Comparison of ENCODE assay signal across 8 mouse cellular contexts in genomic region chrX:134746459-134746858, GRCm38 (mm10). TPM values are rescaled to one million over a fixed set of nuclear protein-coding genes. Genes with fewer than 3 reads are reported as not detected.
DNase-seq lines count a peak whose midpoint lies in the region; ATAC-seq lines count a peak whose summit lies in the region.

No protein-coding gene starts in this region.

- H3K9me3 ChIP-seq in intestine, embryonic 16.5 days (ENCODE audit: control insufficient read depth, low read length) = no peaks in the 10 kb centered on the region
- no peaks in the 10 kb centered on the region for H3K9me3 ChIP-seq in intestine, embryonic 15.5 days
- H3K9me3 ChIP-seq in neural tube, embryonic 11.5 days (ENCODE audit: control insufficient read depth, low read length) = no peaks in the 10 kb centered on the region

- H3K36me3 ChIP-seq in intestine, embryonic 16.5 days (ENCODE audit: control insufficient read depth, insufficient read depth, low read length) = no peaks in the 10 kb centered on the region
- H3K36me3 ChIP-seq in intestine, embryonic 15.5 days = no peaks in the 10 kb centered on the region
- no peaks in the 10 kb centered on the region for H3K36me3 ChIP-seq in neural tube, embryonic 11.5 days (ENCODE audit: control insufficient read depth, insufficient read depth, low read length)

- peak; percentile 56 for DNase-seq in ES-CJ7 (ENCODE audit: low read depth, low spot score)
- peak; percentile 37 for DNase-seq in cerebellum, adult 9-11 months
- DNase-seq in heart, postnatal 36 days = peak; percentile 9 to 31
- DNase-seq in left cerebral cortex, postnatal 10 days (ENCODE audit: extremely low spot score in 1 of 2, low spot score in 2 of 2) = peak; percentile 11 to 46
- peak; percentile 24 for DNase-seq in neural tube, embryonic 11.5 days (ENCODE audit: low spot score)
- peak; percentile 63 for DNase-seq in thymus, postnatal 4 days

- intact Hi-C loops in heart, postnatal 36 days (cut with DNase I) = loop anchor here (5.0 kb wide), 1 partner anchor 81 kb away; no protein-coding TSS in a partner anchor
- intact Hi-C loops in left cerebral cortex, postnatal 10 days (cut with DNase I) = no loop called here

- H3K4me2 ChIP-seq in intestine, embryonic 16.5 days (ENCODE audit: low read depth, low read length) = no peak overlapping the region
- no peak overlapping the region for H3K4me2 ChIP-seq in intestine, embryonic 15.5 days (replicated peaks)
- H3K4me2 ChIP-seq in neural tube, embryonic 11.5 days (ENCODE audit: low read depth) = no peak overlapping the region

- H3K4me3 ChIP-seq in intestine, embryonic 16.5 days (ENCODE audit: low read length) = no peak overlapping the region
- H3K4me3 ChIP-seq in intestine, embryonic 15.5 days (replicated peaks) = no peak overlapping the region
- no peak overlapping the region for H3K4me3 ChIP-seq in neural tube, embryonic 11.5 days (ENCODE audit: low read depth, low read length)

- 0 out of 2 replicates have a peak, but pooled peaks cover 3% of the 10 kb centered on the region for H3K4me1 ChIP-seq in intestine, embryonic 16.5 days (ENCODE audit: control insufficient read depth, insufficient read depth, low read length)
- 0 out of 2 replicates have a peak, but pooled peaks cover 4% of the 10 kb centered on the region for H3K4me1 ChIP-seq in intestine, embryonic 15.5 days (replicated peaks)
- no peaks in the 10 kb centered on the region for H3K4me1 ChIP-seq in neural tube, embryonic 11.5 days (ENCODE audit: control insufficient read depth, insufficient read depth, low read length)

- H3K9ac ChIP-seq in intestine, embryonic 16.5 days (ENCODE audit: low read depth, low read length) = no peak overlapping the region
- no peak overlapping the region for H3K9ac ChIP-seq in intestine, embryonic 15.5 days
- no peak overlapping the region for H3K9ac ChIP-seq in neural tube, embryonic 11.5 days (ENCODE audit: low read length)

- H3K27ac ChIP-seq in intestine, embryonic 16.5 days (ENCODE audit: low read length) = no peak overlapping the region
- no peak overlapping the region for H3K27ac ChIP-seq in intestine, embryonic 15.5 days
- no peak overlapping the region for H3K27ac ChIP-seq in neural tube, embryonic 11.5 days (ENCODE audit: low read depth, low read length)

- WGBS in intestine, embryonic 16.5 days = 31% methylated on average over 5 of the region's 5 CpGs
- WGBS in intestine, embryonic 15.5 days = 42% methylated on average over 5 of the region's 5 CpGs
- WGBS in neural tube, embryonic 11.5 days = 44% methylated on average over 5 of the region's 5 CpGs

- ATAC-seq in intestine, embryonic 16.5 days = 0 out of 2 replicates have a peak, but pooled peaks have one; percentile 37
- ATAC-seq in intestine, embryonic 15.5 days = no peak
- ATAC-seq in neural tube, embryonic 11.5 days (ENCODE audit: insufficient read depth, low FRiP score, low TSS enrichment) = no peak

- H3K27me3 ChIP-seq in intestine, embryonic 16.5 days (replicated peaks; ENCODE audit: control insufficient read depth, insufficient read depth, low read length) = no peaks in the 10 kb centered on the region
- H3K27me3 ChIP-seq in intestine, embryonic 15.5 days (replicated peaks) = no peaks in the 10 kb centered on the region; the same call in 1 of the 2 replicates
- no peaks in the 10 kb centered on the region for H3K27me3 ChIP-seq in neural tube, embryonic 11.5 days (ENCODE audit: control insufficient read depth, insufficient read depth, low read length)

RNA-seq across cellular contexts. Expression of gene Armcx6, which starts 4.8 kb away (rescaled TPM):
- polyA plus RNA-seq in intestine, embryonic 16.5 days (2015; fragmentation: Nextera tagmentation; extraction: Ambion mirVana) = 14.5 and 14.8 TPM in 2 replicates
- 17.4 and 19.1 TPM in 2 replicates for polyA plus RNA-seq in intestine, embryonic 15.5 days (2015; fragmentation: Nextera tagmentation; extraction: Ambion mirVana)
- 1 to 10 TPM in 1 of 2 experiments, under 1 TPM in 1; 0.60 to 1.1 TPM for total RNA-seq in heart, postnatal 36 days (2021)
- 1 to 10 TPM; 7.0 to 8.9 TPM for total RNA-seq in left cerebral cortex, postnatal 10 days (2021)
- 16.8 and 21.2 TPM in 2 replicates for polyA plus RNA-seq in neural tube, embryonic 11.5 days (2014; fragmentation: Nextera tagmentation; extraction: Ambion mirVana)

RNA-seq across cellular contexts. Expression of gene Armcx3, which starts 9.9 kb away (rescaled TPM):
- 57.9 and 60.6 TPM in 2 replicates for polyA plus RNA-seq in intestine, embryonic 16.5 days (2015; fragmentation: Nextera tagmentation; extraction: Ambion mirVana)
- polyA plus RNA-seq in intestine, embryonic 15.5 days (2015; fragmentation: Nextera tagmentation; extraction: Ambion mirVana) = 65.0 and 68.6 TPM in 2 replicates
- 10 to 100 TPM; 18.6 to 19.3 TPM for total RNA-seq in heart, postnatal 36 days (2021)
- 10 to 100 TPM; 82.9 to 91.2 TPM for total RNA-seq in left cerebral cortex, postnatal 10 days (2021)
- 70.5 and 74.5 TPM in 2 replicates for polyA plus RNA-seq in neural tube, embryonic 11.5 days (2014; fragmentation: Nextera tagmentation; extraction: Ambion mirVana)

RNA-seq across cellular contexts. Expression of gene Armcx1, which starts 28.7 kb away (rescaled TPM):
- polyA plus RNA-seq in intestine, embryonic 16.5 days (2015; fragmentation: Nextera tagmentation; extraction: Ambion mirVana) = 34.8 and 36.7 TPM in 2 replicates
- 40.9 and 46.1 TPM in 2 replicates for polyA plus RNA-seq in intestine, embryonic 15.5 days (2015; fragmentation: Nextera tagmentation; extraction: Ambion mirVana)
- 1 to 10 TPM; 4.9 to 6.4 TPM for total RNA-seq in heart, postnatal 36 days (2021)
- 10 to 100 TPM; 58.2 to 72.7 TPM for total RNA-seq in left cerebral cortex, postnatal 10 days (2021)
- 54.5 and 54.6 TPM in 2 replicates for polyA plus RNA-seq in neural tube, embryonic 11.5 days (2014; fragmentation: Nextera tagmentation; extraction: Ambion mirVana)
